20 mouse cellular contexts compared by ENCODE assay signal in genomic region chr10:66941974-66942373, GRCm38 (mm10).
DNase-seq lines count a peak whose midpoint lies in the region.
"Had no signal": no experiment of that assay in that cellular context is flagged by ENCODE, and none has a peak within 500 bp of the region (broad histone marks: within the 10 kb centered on the region; RNA-seq: fewer than 3 reads in every experiment).

No protein-coding gene starts in this region.

- H3K9me3 ChIP-seq in heart, embryonic 10.5 days = no peaks in the 10 kb centered on the region
- H3K9me3 ChIP-seq: forebrain, embryonic 10.5 days; kidney, embryonic 15.5 days; liver, embryonic 13.5 days; lung, embryonic 15.5 days; neural tube, embryonic 15.5 days had no signal

- 87% methylated on average over 3 of the region's 3 CpGs for WGBS in heart, embryonic 10.5 days

- peak; percentile 73 for DNase-seq in adrenal gland, postnatal 10 days
- no peak for DNase-seq in adrenal gland, adult (ENCODE audit: inconsistent age in 2 of 2, low spot score in 1 of 2)
- DNase-seq in heart, postnatal 10 days = peak; percentile 57 to 71
- no peak for DNase-seq in heart, embryonic 10.5 days (ENCODE audit: low spot score)
- peak; percentile 58 for DNase-seq in gastrocnemius, adult 18-20 months (ENCODE audit: low spot score)
- peak; percentile 29 for DNase-seq in heart, postnatal 25 days (ENCODE audit: low spot score)
- DNase-seq in right cerebral cortex, postnatal 4 days = no peak
- DNase-seq in B cell, adult 2 months = no peak
- DNase-seq: adrenal gland, adult 2 months; cerebellum, adult 9-10 months; liver, embryonic 13.5 days; right cerebral cortex, postnatal 25 days; thymus, adult 18-20 months had no signal

- no peak overlapping the region for H3K4me3 ChIP-seq in heart, embryonic 10.5 days
- H3K4me3 ChIP-seq: forebrain, embryonic 10.5 days; kidney, embryonic 15.5 days; layer of hippocampus, adult 2 months; left cerebral cortex, adult 2 months; liver, embryonic 13.5 days; lung, embryonic 15.5 days; neural tube, embryonic 15.5 days had no signal

- intact Hi-C loops in heart, postnatal 10 days (cut with DNase I) = no loop called here
- intact Hi-C loops in heart, postnatal 25 days (cut with DNase I) = no loop called here

- no peaks in the 10 kb centered on the region for H3K4me1 ChIP-seq in heart, embryonic 10.5 days
- H3K4me1 ChIP-seq: forebrain, embryonic 10.5 days; liver, embryonic 13.5 days; neural tube, embryonic 15.5 days had no signal

- H3K27ac ChIP-seq in heart, embryonic 10.5 days = no peak overlapping the region
- H3K27ac ChIP-seq: forebrain, embryonic 10.5 days; kidney, embryonic 15.5 days; layer of hippocampus, adult 2 months; left cerebral cortex, adult 2 months; liver, embryonic 13.5 days; lung, embryonic 15.5 days; macrophage; neural tube, embryonic 15.5 days had no signal

- no peaks in the 10 kb centered on the region for H3K27me3 ChIP-seq in heart, embryonic 10.5 days (ENCODE audit: insufficient read depth, poor library complexity, severe bottlenecking)
- H3K27me3 ChIP-seq: kidney, embryonic 15.5 days; liver, embryonic 13.5 days; lung, embryonic 15.5 days; neural tube, embryonic 15.5 days had no signal

- no peaks in the 10 kb centered on the region for H3K36me3 ChIP-seq in heart, embryonic 10.5 days
- H3K36me3 ChIP-seq: forebrain, embryonic 10.5 days; kidney, embryonic 15.5 days; liver, embryonic 13.5 days; lung, embryonic 15.5 days; neural tube, embryonic 15.5 days had no signal

Comparison
In these comparisons a context has a peak if more than half of its experiments do, and no peak if none do; other contexts are left out.
1. DNase-seq: peak in adrenal gland, postnatal 10 days (single experiment), heart, postnatal 10 days (2 of 2), gastrocnemius, adult 18-20 months (single experiment) and heart, postnatal 25 days (single experiment); none in adrenal gland, adult (0 of 2), heart, embryonic 10.5 days (single experiment), right cerebral cortex, postnatal 4 days (single experiment) and B cell, adult 2 months (0 of 2).